Mouse (Mus musculus) mouse embryonic stem cell (cell line): ENCODE data around the gene Elmo1.
"Not testable (repeated sequence)": the region's sequence is repeated elsewhere in the genome, so short reads cannot be mapped to it uniquely, and the experiment has no call there.

Experiments used
- in situ Hi-C, 2 experiments: fragments of 300-500 bp; cut with MboI; formaldehyde crosslinking; loops; 1 replicate in 1 of 2; 3 replicates in 1 of 2; pipeline ENCODE4 v1.14.3; 2019 to 2020; ENCODE audit warnings: low sequenced_read_pairs in 2 of 2, low pct_unique_long_range_greater_than_20kb in 1 of 2, mixed read lengths in 1 of 2; ENCODE audit not compliant: unreplicated experiment in 1 of 2

Gene Elmo1

DNA sequence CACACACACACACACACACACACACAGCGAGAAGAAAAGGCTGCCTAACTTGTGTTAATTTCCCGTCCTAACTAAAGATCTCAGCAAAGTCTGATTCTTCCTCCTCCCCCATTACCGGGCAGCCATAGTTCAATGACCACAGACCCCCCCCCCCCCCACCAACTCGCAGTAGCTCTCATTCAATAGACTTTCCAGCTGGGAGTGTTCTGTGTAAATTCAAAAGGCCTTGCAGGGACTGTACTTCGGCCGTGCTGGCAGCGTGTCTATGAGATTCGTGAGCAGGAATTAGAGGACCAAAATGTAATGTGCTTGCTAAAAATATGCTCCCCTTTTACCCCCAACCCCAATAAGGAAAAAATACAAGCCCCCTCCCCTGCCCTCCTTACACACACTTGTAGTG lies 466.8 kb downstream of the Elmo1 start:
- in situ Hi-C loops = no loop called here

DNA sequence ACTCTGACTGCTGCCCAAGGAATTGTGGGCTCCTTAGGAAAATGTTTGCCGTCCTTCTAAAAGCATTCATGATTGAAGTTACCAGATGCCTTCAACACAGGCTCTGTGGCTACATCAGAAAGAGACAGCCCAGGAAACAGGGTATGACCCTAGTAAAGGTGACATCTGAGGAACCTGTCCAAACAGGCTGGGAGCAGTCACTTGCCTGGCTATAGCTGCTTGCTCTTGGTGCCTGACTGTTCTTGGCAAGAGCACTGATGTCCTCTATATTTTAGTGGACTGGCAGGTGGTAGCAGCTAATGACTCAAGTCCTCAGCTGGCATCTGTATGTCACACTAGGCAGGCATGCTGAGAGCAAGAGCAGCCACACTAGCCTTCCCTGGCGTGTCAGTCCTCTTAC lies 468.0 kb downstream of the Elmo1 start:
- in situ Hi-C loops = no loop called here

DNA sequence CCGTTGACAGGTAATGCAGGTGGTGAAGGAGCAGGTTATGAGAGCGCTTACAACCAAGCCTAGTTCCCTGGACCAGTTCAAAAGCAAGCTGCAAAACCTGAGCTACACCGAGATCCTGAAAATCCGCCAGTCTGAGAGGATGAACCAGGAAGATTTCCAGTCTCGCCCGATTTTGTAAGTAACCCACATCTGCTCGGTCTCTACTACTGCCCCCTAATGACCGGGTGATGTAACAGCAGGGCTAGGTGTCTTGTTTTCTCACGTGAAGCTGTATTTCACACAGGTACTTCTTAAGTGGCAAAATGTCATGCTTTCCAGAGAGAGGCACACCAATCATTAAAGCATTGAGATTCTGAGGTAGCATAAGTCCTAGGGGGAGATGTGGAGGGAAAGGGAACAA lies 474.0 kb downstream of the Elmo1 start:
- in situ Hi-C loops = no loop called here

DNA sequence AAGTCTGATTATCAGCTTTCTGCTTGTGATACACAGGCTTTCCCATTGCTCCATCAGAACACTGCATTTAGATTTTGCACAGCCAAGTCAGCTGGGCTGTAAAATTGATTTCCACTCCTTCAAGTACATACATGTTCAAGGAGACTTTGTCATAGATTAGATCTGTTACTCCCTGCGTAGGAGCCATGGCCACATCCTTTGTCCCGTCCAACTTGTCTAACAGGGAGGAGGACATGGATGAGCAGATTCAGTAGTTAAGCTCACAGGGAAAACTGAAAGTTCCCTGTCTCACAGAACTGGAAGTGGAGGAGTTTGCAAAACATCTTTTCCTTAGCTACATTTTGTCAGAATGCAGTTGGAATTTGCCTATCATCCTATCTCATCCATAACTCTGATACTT lies 484.8 kb downstream of the Elmo1 start:
- in situ Hi-C loops = no loop called here

DNA sequence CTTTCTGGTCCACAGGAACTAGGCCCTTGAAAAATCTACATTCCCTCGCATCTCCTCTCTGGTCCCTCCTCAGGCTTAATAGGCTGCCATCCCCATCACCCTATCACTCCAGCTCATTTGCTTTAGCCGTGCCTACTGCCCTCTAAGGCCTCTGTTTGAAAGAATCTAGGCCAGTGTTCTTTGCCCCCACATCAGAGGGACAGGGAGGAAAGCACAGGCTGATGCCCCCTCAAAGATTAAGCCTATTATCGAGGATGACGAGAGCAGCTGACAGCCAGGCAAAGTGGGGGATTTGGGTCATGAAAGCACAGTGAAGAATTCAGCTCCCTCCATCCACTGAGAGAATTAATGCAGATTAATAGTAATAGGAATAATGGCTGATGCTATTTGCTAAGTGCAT lies 495.5 kb downstream of the Elmo1 start:
- in situ Hi-C loops = no loop called here

DNA sequence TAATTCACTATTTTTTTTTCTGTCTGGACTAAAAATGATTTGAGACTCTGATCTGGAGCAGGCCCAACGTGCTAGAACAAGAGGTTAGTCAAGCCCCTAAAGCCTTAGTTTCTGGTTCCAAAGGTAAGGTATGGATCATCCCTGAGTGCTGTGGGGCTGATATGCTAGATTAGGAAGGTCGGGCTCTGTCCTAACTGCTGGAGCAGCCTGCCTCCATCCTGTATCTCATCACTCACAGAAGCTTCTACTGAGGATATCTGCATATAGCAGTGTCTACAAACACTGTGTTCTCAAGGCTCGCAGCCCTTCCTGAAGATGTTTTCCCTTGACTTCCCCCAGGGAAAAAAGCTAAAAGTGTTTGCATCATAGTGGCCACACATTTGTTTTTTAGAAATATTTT lies 496.1 kb downstream of the Elmo1 start:
- in situ Hi-C loops = no loop called here

DNA sequence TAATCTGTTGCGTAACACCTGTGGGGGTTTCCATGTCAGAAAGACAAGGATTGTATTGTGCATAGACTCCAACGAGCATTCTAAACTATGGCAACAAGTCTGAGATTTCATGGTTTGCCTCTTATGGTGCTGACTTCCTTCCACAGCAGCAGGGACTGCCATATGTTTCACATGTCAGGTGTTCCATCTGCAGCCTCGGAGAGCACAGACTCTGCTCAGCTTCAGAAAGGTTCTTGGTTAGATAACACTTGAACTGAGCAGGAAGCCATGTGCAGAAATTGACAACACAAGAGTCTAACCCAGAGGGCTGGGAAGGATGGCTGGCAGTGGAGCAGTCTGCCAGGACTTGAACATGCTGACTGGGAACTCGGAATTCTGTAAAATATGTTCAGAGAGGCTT lies 500.6 kb downstream of the Elmo1 start:
- in situ Hi-C loops = no loop called here

DNA sequence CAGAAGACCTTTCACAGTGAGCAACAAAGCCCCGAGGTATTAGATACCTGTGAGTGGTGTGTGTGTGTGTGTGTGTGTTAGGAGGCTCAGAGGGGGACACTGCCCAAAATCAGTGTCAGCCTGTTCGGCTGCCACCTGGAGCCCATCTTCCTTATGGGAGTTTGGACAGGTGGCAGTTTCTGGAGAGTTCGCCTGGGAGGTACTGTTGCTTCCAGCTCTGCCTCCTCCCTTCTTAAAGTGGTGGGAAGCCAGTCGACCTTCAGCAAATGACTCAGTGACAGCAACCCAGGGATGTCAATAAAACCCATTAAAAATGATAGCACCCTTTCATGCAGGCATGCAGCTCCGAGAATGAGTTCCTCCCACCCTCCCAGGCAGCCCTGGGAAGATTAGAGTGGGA lies 506.9 kb downstream of the Elmo1 start:
- in situ Hi-C loops = no loop called here

DNA sequence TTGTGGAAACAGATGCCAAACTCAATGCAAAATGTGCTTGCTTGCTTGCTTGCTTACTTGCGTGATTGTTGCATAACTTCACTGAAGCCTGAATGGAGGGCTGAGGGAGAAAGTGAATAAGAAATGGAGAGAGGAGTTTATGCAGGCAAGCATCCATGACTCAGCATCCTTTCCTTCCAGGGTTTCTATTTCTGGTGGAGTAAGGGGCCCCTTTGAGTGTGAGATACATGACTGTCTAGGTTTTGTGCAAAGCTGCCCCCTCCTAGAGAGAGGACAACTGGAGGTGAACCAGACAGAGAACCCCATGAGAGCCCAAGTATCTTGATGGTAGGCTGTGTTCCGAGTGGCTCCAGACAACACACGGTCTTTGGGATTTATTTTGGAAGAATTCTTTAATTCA lies 508.2 kb downstream of the Elmo1 start:
- in situ Hi-C loops = no loop called here

DNA sequence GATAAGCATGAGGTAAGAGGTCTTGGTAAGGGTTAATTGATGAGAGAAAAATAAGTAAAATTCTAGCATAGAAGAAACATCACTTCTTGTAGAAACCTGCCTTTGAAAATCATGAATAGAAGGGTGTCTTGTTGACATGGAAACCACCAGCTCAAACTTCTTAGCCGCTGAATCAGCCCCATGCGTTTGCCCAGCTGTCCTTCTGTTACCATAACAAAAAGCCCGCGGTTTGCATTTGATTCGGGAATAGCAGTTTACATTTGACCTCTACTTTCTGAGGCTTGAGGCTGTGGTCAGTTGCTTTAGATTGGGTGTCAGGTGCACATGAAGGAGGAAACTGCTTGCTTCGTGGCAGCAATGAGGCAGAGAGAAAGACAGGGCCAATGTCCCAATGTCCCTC lies 509.9 kb downstream of the Elmo1 start:
- in situ Hi-C loops = no loop called here

DNA sequence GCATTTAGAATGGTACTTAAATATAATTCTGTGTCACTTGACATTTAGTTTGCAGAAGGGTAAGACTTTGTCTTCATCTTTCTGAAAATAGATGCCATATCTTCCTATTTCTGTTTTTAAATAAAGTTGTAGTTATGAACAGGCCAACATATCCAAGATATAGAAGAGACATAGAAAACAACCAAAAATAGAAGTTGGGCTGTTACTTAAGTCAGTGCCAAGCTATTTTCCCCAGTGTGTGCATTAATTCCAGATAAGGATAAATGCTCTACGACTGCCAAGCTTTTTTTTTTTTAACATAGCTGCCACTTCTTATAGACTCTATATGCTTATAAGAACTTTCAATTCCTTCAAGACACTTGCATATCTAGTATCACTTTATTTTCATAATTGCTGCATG lies 511.0 kb downstream of the Elmo1 start:
- in situ Hi-C loops = no loop called here

DNA sequence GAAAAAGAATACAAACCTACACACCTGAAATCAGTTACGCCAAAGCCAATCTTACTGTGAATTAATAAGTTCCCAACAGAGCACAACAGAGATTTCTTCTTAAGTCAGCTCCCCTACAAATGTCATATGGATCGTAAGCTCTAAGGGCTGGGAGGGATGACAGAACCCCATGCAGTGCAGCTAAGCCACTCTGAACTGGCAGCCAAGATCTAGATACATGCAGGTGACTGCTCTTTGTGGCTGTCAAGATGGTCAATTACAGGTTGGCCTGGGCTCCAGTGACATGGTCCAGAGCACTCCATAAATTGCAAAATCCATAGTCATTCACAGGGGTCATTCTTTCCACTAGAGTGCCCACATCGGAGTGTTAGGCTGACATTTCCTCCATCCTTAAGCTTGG lies 516.5 kb downstream of the Elmo1 start:
- in situ Hi-C loops = no loop called here

DNA sequence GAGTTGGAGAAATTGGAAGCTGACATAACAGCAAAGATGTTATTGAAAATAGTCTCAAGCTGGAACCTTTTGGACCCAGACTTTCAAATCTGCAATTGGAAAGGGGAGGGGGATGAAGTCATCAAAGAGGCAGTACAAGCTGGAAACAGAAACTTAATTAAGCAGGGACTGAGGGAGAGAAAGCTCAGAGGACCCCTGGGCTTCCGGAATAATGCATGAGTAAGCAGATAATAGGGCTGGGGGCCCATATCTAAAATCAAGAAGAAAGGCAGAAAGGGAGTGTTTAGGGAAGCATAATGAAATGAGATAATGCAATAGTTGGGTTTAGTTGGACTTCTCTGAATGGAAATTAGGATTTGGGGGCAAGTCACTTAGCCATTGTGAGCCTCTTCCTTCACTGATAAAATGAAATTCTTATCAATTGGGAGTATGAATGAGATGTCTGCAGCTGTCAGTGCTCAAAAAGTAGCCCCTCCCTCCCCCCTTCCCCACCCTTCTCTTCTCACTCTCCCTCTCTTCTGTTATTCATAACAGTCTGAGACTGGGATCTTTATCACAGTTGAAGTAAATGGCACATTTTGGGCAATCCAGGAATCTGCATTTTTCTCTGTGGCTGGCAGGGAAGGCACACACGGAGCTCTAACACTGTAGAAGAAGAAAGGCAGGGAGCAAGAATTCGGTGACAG lies 518.8 kb downstream of the Elmo1 start:
- in situ Hi-C loops = no loop called here

DNA sequence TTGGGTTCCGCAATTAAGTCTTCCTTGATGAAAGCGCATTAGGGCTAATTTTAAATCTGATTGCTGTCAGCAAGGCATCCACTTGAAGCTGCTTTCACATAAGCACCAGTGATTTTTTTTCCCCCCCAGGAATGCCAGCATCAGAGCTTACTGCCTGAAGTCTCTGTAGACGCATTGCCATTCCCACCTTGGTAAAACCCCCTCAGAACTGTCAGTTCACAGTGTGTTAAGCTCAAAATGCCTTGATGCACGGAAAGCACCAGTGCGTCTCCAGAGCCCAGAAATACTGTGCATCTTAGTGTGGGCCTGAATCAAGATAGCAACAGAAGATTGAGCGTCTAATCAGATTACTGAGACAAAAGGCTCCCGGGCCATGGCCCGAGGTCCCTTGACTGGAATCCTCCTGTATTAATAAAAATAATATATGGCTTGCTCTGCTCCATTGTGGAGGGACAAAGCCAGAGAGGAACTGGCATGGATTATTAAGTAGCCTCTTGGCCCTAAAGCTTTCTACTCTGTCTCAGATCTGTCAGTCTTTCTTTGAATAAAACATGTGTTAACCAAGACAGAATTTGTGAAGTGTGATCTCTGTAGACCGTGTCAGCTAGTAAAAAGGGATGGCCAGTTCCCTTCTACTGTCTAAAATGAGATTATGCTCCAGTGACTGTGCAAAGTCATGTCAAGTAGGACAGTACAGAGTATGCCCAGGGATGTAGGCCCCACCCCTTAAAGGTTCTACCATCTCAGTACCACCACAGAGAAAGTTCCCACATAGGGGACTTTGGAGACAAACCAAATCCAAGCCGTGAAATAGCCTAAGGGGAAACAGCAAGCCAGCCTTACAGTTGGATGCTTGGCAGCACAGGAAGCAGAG lies 525.4 kb downstream of the Elmo1 start:
- in situ Hi-C loops = no loop called here

DNA sequence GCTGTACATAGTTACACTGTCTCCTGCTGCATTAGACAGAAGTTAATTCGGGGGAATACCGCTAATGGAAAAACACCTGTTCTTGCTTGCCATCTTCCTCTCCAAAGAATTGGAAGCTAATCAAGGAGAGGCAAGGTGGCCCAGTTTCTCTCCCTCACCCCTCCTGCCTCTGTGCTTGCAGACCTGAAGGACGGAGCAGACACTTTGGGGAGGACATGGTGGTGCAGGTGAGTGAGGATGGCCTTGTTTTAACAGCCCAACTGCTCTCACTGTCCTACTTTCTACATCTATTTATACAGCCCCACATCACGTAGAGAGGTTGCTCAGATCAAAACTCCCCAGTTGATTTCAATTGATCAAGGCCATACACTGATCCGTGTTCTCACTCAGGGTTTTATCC lies 529.5 kb downstream of the Elmo1 start:
- in situ Hi-C loops = no loop called here

DNA sequence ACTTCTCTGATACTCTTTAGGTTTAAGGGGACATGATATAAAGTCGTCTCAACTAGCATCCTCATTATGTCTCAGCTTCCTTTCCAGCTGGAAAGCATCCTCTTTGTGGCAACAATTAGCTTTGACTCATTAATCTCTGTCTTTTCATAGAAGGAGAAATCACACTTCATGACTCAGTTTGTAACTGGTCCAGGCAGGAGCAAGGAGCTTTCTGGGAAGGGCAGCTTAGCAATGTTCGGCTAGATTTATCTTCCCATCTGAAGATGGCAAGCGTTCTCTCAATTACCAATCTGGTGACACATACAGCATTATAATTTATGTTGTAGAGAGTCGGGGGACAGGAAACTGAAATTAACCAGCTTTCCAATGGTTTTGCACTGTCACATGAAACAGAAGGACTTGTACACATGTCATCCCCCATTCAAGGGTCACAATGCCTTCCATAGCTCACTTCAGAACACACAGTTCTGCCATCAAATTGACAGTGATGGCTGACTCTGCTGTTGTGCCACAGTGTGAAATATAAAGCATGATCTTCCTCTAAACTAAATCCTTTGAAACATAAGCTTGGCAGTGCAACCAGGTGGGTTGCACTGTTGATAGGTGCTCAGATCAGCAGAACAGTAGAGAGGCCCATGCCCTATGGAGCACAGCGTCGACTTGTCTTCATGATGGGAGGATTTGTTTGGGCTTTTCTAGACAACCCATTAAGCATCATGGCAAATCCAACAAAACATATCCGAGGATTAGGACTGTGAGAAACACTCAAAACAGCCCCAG lies 532.9 kb downstream of the Elmo1 start:
- in situ Hi-C loops = no loop called here

DNA sequence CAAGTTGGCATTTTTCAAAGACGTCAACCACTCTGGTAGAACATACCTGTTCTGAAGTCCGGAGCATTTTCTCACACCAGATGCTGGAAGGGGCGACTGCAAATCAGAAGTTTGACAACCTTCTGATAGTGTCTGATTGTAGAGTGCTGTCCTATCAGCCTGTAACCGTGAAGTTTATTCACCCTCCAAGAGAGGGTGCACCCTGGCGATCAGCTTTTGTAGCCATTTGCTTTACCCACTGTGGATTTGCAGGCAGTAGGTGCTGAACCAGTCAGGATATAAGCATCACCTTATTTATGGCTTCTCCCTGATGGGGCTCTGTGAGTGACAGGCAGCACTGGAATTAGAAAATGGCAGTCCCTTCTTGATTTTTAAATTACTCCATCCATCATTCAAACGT lies 537.4 kb downstream of the Elmo1 start:
- in situ Hi-C loops = no loop called here

DNA sequence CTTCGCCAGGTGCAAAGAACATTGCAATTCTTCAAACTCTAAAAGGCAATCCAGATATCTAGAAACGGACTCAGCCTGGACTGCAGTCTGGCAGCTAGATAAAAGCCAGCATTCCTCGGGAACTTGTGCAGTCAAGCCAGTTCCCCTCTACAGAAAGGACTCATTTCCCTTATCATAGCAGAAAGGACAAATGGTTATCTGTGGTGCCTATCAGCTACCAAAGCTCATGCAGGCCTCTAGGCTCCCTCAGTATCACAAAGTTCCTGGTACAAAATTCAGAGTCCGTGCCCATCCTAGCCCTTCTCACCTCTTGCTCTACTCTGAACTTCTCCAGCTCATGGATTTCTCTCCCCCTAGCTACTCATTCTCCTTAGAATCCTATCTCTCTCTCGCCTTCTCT lies 542.1 kb downstream of the Elmo1 start:
- in situ Hi-C loops = no loop called here

DNA sequence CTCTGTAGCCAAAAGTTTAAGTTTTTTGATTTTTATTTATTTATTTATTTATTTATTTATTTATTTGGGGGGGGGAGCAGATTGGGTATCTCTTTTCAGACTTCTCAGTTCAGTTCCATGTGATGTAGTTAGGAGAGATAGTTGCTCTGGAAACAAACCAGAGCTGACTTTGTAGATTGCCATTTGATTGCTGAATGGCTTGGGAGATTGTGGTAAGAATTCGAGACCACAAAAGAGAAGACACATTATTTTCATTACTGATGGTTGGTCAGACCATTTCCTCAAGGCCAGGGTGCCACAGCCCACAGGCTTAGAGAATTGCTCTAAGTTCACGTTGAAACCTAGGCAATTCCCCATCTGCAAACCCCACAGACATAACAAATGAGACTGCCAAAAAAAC lies 544.3 kb downstream of the Elmo1 start:
- in situ Hi-C loops = not testable (repeated sequence)
